Mouse (Mus musculus) cerebellum, adult 11 months (tissue): ENCODE data around the gene Saa3.
"Not testable (repeated sequence)": the region's sequence is repeated elsewhere in the genome, so short reads cannot be mapped to it uniquely, and the experiment has no call there.

ENCODE experiments used
- DNase-seq: peaks from one replicate; pipeline ENCODE4 v3.0.0; 2022

The Saa3 gene

GRCm38 (mm10) chr7:46715600-46715999, at the start of gene Saa3:
Gene Saa3 (minus strand): TSS chr7:46715700.
- DNase-seq: no peak

DNA sequence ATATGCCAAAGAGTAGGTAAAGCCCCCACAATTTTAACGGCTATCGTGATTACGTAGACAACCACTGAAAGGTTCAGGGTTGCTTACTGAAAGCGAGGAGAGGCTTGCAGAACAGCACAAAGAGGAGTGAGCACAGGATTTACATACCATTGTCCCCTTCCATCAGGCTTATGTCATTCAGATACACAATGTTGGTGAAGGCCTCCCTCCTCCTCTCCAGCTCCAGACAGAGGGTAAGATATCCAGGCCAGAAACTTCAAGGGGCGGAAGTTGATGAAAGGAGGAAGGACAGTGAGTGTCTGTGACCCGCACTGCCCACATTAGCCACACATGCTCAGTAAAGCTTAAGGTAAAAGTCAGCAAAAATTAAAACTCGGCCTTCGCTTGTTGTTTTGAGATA, 49.2 kb upstream of the Saa3 start:
- no peak for DNase-seq

- DNase-seq: no peak
Observed at GRCm38 (mm10) chr7:46762601-46763000, 47.1 kb upstream of the Saa3 start.

DNA sequence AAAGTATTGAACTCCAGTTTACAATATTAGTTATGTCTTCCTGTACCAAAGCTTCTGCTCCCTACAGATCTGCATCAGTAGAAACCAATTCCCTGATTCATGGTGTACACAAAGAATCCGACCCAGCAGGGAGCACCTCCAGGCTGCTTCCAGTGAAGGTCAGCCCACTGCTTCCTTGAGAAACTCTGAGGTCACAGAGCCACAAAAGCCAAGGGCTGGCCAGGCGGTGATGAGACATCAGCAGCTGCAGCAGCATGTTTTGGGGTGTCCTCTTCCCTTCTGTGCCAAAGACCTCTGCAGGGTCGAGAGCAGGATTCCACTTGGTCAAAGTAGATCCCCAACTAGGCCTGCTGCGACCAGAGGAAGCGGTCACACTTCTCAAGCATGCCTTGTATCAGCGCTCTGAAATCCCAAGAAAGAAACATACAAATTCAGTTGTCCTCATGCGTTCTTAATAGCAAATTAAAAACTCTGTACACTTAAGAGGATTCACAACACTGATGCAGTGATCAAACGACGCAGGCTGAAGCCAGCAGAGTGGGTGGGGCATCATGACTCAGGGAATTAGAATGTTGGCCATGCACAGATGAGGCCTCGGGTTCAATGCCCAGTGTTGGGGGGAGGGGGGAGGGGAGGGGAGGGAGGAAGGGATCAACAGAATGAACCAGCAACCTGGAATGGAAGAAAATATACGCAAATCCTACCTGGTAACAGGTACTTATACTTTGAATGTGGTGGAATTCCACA, 45.7 kb upstream of the Saa3 start:
- DNase-seq: no peak

GRCm38 (mm10) chr7:46751490-46751889, 36.0 kb upstream of the Saa3 start, which contains the start of gene Saa2:
Gene Saa2 (plus strand): TSS chr7:46751790.
- no peak for DNase-seq

- no peak for DNase-seq
Observed at GRCm38 (mm10) chr7:46748459-46748858, 33.0 kb upstream of the Saa3 start.

GRCm38 (mm10) chr7:46746381-46746780, 30.9 kb upstream of the Saa3 start:
- no peak for DNase-seq

- DNase-seq: no peak
Observed at GRCm38 (mm10) chr7:46745816-46746215, 30.3 kb upstream of the Saa3 start.

GRCm38 (mm10) chr7:46742880-46743279, 27.4 kb upstream of the Saa3 start, which contains the start of gene Saa1:
Gene Saa1 (minus strand): TSS chr7:46742980.
- not testable (repeated sequence) for DNase-seq

DNA sequence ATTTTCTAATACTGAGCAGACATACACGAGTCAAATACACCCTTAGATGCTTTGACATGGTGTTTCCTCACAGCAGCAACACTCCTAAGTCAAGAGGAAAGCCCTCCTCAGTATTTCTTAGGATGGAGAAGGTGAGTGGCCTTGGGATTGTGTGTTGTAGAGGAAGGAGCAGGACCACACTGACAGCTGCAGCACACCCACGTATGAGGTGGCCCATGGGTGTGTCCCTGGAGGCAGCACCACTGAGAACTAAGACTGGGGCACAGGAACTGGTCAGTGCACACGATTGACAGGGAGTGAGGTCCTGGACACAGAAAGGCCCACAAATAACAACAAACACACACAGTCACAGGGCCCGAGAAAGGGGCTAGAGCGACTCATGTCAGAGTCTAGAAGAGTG, 24.5 kb upstream of the Saa3 start:
- not testable (repeated sequence) for DNase-seq

DNA sequence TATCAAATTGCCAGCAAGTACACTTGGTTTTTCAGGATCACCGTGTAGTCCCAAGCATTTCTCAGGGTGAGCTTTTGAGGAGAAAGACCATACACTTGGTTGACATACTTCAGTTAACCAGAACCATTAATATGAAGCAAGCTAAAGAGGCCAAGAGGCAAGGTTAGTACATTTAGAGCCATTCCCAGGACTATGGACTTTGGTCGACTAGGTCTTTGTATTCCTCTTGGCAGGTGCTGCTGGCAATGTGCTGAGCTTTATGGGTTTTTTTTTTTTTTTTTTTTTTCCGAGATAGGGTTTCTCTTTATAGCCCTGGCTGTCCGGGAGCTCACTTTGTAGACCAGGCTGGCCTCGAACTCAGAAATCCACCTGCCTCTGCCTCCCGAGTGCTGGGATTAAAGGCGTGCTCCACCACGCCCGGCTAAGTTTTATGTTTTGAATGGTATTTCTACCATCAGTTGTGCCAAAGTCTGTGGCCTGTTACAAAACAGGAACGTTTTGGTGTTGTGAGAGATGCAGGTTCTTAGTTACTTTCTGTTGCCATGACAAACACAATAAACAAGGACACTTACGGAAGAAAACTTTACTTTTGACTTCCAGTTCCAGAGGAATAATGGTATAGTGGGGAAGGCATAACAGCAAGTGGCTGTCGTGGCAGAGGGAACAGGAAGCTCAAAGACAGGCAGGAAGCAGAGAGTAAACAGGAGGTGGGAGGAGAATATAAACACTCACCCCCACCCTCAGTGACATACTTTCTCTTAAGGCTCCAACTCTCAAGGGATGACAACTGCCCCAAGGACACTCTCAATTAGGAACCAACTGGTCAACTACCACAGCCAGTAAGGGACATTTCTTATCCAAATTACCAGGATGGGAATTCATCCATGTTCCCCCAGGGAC, 23.3 kb upstream of the Saa3 start:
- DNase-seq: no peak

DNA sequence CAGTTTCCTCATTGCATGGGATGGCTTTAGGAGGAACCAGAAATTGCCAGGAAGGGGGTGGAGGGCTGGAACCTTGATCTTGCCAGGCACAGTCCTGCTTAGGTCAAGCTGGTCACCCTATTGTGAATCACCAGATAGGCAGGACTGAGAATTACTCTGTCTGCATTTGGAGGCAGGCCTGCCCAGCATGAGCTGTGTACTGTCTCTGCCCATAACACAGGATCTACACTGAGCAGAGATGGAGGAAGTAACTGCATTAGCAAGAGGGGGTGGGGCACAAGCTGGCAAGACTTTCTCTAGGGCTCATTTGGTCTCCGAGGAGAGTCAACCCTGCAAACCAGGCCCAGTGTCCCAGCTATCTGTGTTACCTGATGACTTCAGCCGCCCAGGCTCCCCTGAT, 19.5 kb upstream of the Saa3 start:
- no peak for DNase-seq

GRCm38 (mm10) chr7:46732458-46732857, 17.0 kb upstream of the Saa3 start, which contains the start of gene Saa4:
Gene Saa4 (minus strand): TSS chr7:46732603.
- no peak for DNase-seq

DNA sequence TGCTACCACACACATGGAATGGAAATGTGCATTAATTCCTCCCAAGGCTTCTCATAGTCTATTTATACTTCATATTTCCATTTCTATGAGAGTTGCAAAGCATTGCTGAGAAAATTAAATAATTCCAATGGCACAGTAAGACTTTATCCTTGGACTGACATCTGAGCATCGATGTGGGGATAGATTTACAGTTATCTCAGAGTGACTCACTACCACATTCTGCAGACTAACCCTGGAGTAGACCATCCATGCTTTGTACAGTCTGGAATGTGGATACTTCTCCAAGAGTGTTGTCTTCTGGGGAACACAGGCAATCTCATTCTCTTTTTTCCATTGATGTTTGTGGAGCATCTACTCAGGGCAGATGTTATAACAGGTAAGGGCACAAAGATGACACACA, 12.1 kb upstream of the Saa3 start:
- no peak for DNase-seq

DNA sequence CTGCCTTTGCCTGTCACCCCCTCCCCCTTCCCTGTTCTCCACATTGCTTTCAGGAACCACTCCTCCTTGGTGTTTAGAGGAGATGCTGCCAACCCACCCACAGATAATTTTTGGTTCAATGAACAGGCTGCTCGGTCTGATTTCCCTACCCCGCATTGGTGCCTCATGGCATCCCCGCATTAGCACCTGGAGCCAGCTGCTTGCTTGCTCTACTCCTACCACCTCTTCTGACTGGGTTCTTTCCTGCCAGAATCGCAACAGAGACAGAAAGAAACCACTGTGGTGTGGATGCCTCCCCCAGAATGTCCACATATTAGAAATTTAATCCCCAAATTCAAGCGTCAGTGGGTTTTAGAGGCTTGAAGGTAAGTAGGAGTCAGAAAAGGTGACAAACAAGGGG, 8.9 kb upstream of the Saa3 start:
- DNase-seq: no peak

DNA sequence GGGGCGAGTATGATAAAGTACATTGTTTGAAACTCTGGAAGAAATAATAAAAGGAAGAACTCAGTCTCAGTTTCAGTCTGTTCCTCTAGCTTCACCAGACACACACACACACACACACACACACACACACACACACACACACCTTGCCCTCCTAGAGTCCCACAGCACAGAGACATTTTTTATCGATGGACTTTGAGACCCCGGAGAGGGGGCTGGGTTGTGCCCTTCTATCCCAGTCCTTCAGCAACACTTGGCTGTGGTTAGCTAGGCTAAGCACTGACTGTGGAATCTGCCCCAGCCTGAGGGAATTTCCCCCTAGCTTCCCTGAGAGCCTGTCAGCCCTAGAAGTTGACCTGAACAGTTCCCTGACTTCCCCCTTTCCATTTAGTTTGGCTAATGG, 8.3 kb upstream of the Saa3 start:
- DNase-seq: no peak

GRCm38 (mm10) chr7:46723354-46723753, 7.9 kb upstream of the Saa3 start:
- no peak for DNase-seq

GRCm38 (mm10) chr7:46720460-46720859, 5.0 kb upstream of the Saa3 start:
- peak; percentile 45 for DNase-seq

DNA sequence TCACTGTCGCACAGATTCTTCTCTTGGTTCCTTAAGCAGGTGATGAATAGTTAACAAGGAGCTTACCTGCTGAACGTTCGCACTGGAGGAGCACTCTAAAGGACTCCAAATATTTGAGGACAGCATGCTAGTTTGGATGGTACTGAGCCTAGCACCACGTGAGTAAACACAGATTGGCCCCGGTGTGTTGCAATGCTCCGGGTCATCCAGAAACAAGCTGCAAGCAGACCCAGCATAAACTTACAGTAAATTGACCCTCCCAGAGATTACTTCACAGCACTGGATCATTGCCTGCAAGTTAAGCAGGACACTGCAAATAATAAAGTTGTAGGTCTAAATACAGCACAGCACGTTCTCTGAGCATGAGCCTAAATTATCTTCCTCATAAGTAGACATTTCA, 4.0 kb upstream of the Saa3 start:
- DNase-seq: peak; percentile 38

DNA sequence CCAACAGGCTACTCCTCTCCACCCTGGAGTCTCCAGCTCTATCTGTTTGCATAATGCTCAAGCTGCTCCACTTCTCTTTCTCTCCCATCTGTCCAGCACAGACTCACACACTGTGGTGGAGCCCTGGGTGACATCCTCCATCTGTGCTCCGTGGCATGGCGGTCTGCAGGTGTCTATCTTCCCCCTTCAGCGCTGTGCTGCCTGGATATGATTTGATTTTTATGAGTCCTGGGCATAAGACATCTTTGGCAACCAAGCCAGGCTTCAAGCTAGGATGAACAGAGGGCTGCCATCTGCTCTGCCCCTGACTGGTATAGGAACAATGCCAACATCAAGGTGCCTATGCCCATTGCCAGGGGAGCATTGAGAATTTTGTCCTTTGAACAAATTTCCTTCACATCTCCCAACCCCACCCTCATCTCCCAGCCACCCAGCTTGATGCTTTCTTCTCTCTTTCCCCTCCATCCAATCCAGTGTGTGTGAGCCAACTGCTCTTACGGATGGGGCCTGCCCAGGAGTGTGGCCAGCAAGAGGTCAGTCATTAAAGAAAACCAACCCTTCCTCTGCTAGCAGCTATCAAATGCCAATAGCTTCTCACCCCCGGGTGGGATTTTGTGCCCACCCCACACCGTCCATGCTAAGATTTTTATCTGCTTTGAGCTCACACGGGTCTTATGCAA, 3.2 kb upstream of the Saa3 start:
- DNase-seq: peak; percentile 87

- peak; percentile 42 for DNase-seq
Observed at GRCm38 (mm10) chr7:46716897-46717296, 1.4 kb upstream of the Saa3 start.

DNA sequence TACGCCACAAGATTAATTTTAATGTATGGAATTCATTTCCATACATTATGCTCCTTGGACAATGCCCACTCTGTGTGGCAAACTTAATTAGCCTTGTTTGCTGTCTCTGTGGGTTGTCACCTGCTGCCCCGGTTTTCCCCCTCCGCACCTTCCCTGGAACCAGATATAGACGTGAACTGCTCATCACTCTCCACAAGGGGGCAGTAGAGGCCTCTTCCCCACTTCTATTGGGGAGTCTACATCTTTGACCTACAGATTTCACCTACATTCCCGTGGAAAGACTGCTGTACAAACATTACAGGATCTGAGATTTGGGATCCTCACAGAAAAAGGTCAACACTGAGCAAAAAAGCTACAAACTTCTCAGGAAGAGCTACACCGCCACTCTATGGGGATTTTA, 982 bp downstream of the Saa3 start:
- peak; percentile 81 for DNase-seq

GRCm38 (mm10) chr7:46712250-46712649, 3.2 kb downstream of the Saa3 start:
- DNase-seq: no peak
